Mouse (Mus musculus) myocyte (in vitro differentiated cells): Measurements from ENCODE around the gene Zfp27.

ENCODE experiments used
- MYOD1 ChIP-seq, 3 experiments: IDR thresholded peaks; one replicate each; pipeline ENCODE4 v1.6.1; 2011; ENCODE audit warnings: control low read depth in 2 of 3, low read depth in 2 of 3, mild to moderate bottlenecking in 2 of 3, moderate library complexity in 1 of 3; ENCODE audit not compliant: insufficient read length in 2 of 3, control insufficient read depth in 1 of 3
- MYOG ChIP-seq, 3 experiments: IDR thresholded peaks; one replicate each; pipeline ENCODE4 v1.6.1; 2011; ENCODE audit warnings: control low read depth in 2 of 3, low read depth in 2 of 3, mild to moderate bottlenecking in 2 of 3; ENCODE audit not compliant: insufficient read length in 2 of 3, control insufficient read depth in 1 of 3, insufficient read depth in 1 of 3
- POLR2A ChIP-seq: IDR thresholded peaks from one replicate; pipeline ENCODE4 v1.6.1; 2011; ENCODE audit warnings: low read depth, mild to moderate bottlenecking, control low read depth, moderate library complexity; ENCODE audit not compliant: insufficient read length
- POLR2AphosphoS2 ChIP-seq: IDR thresholded peaks from one replicate; pipeline ENCODE4 v1.6.1; 2011; ENCODE audit warnings: low read depth, control low read depth; ENCODE audit not compliant: insufficient read length
- SRF ChIP-seq: IDR thresholded peaks from one replicate; pipeline ENCODE4 v1.6.1; 2011; ENCODE audit warnings: low read depth; ENCODE audit not compliant: control insufficient read depth, insufficient read length
- USF1 ChIP-seq: IDR thresholded peaks from one replicate; pipeline ENCODE4 v1.6.1; 2011; ENCODE audit warnings: low read depth, mild to moderate bottlenecking, control low read depth, moderate library complexity

GRCm38 (mm10) chr7:29921439-29922093 lies 15.2 kb upstream of the Zfp27 start:
- no peak for TF ChIP-seq MYOD1 (IDR thresholded peaks at IDR 0.05; ENCODE audit: control insufficient read depth in 1 of 3, insufficient read length in 2 of 3, low read depth in 2 of 3)
- no peak for TF ChIP-seq POLR2A
- TF ChIP-seq USF1, result no peak
- no peak for TF ChIP-seq SRF
- no peak for TF ChIP-seq MYOG (IDR thresholded peaks at IDR 0.05; ENCODE audit: control insufficient read depth in 1 of 3, insufficient read depth in 1 of 3, insufficient read length in 2 of 3, low read depth in 2 of 3)
- TF ChIP-seq POLR2AphosphoS2, result no peak
